Comparison of ENCODE assay signal across 14 mouse cellular contexts in genomic region chr6:91700823-91701621, GRCm38 (mm10). TPM values are rescaled to one million over a fixed set of nuclear protein-coding genes. Genes with fewer than 3 reads are reported as not detected.
DNase-seq lines count a peak whose midpoint lies in the region; ATAC-seq and TF ChIP-seq lines count a peak whose summit lies in the region.
"Had no signal": no experiment of that assay in that cellular context is flagged by ENCODE, and none has a peak within 500 bp of the region (broad histone marks: within the 10 kb centered on the region; RNA-seq: fewer than 3 reads in every experiment).

No protein-coding gene starts in this region.

- peaks cover 9% of the 10 kb centered on the region for H3K36me3 ChIP-seq in lung, embryonic 15.5 days
- peaks cover 26% of the 10 kb centered on the region; the same call in 1 of the 2 replicates for H3K36me3 ChIP-seq in intestine, postnatal 0 days (ENCODE audit: control insufficient read depth, insufficient read depth)
- H3K36me3 ChIP-seq in liver, embryonic 11.5 days (ENCODE audit: control insufficient read depth, insufficient read depth, low read length), result peaks cover 16% of the 10 kb centered on the region

- H3K4me1 ChIP-seq in lung, embryonic 15.5 days, result peaks cover 28% of the 10 kb centered on the region
- peaks cover 21% of the 10 kb centered on the region; the same call in 1 of the 2 replicates for H3K4me1 ChIP-seq in intestine, postnatal 0 days (replicated peaks; ENCODE audit: control insufficient read depth, insufficient read depth, low read length)
- peaks cover 24% of the 10 kb centered on the region for H3K4me1 ChIP-seq in liver, embryonic 11.5 days (replicated peaks; ENCODE audit: control insufficient read depth, insufficient read depth, low read length)

- no peak for ATAC-seq in lung, embryonic 15.5 days (ENCODE audit: borderline replicate concordance, extremely low read depth, low FRiP score, low TSS enrichment)
- ATAC-seq in intestine, postnatal 0 days, result peak; percentile 72
- ATAC-seq in liver, embryonic 11.5 days (replicated peaks; ENCODE audit: low FRiP score), result 0 out of 2 replicates have a peak, but pooled peaks have one; percentile 24
- ATAC-seq in monocyte, adult 5-6 weeks (replicated peaks; ENCODE audit: insufficient number of reproducible peaks, low FRiP score, low TSS enrichment, poor library complexity, severe bottlenecking), result no peak

- H3K27ac ChIP-seq in lung, embryonic 15.5 days, result 0 out of 2 replicates have a peak overlapping the region, but pooled peaks have one; percentile 37
- peak overlapping the region; percentile 63 for H3K27ac ChIP-seq in intestine, postnatal 0 days (ENCODE audit: low read depth, low read length)
- H3K27ac ChIP-seq in liver, embryonic 11.5 days (ENCODE audit: low read depth, low read length), result no peak overlapping the region
- H3K27ac ChIP-seq: embryonic facial prominence, embryonic 15.5 days; heart, adult 2 months; neural tube, embryonic 13.5 days had no signal

- H3K4me3 ChIP-seq in lung, embryonic 15.5 days, result no peak overlapping the region
- H3K4me3 ChIP-seq in intestine, postnatal 0 days (ENCODE audit: low read depth, low read length), result no peak overlapping the region
- H3K4me3 ChIP-seq in liver, embryonic 11.5 days (ENCODE audit: low read depth, low read length), result no peak overlapping the region
- H3K4me3 ChIP-seq: embryonic facial prominence, embryonic 15.5 days; heart, adult 2 months; neural tube, embryonic 13.5 days had no signal

- no peaks in the 10 kb centered on the region for H3K9me3 ChIP-seq in lung, embryonic 15.5 days
- H3K9me3 ChIP-seq in intestine, postnatal 0 days (ENCODE audit: control insufficient read depth), result no peaks in the 10 kb centered on the region
- H3K9me3 ChIP-seq in liver, embryonic 11.5 days (ENCODE audit: control insufficient read depth, low read length), result no peaks in the 10 kb centered on the region
- H3K9me3 ChIP-seq: embryonic facial prominence, embryonic 15.5 days; neural tube, embryonic 13.5 days had no signal

- no peak overlapping the region for H3K4me2 ChIP-seq in lung, embryonic 15.5 days
- peak overlapping the region; percentile 14 for H3K4me2 ChIP-seq in intestine, postnatal 0 days (replicated peaks; ENCODE audit: low read depth)
- no peak overlapping the region for H3K4me2 ChIP-seq in liver, embryonic 11.5 days
- H3K4me2 ChIP-seq: embryonic facial prominence, embryonic 15.5 days; neural tube, embryonic 13.5 days had no signal

- WGBS in lung, embryonic 15.5 days, result 77% methylated on average over 11 of the region's 11 CpGs
- 52% methylated on average over 11 of the region's 11 CpGs for WGBS in intestine, postnatal 0 days
- WGBS in liver, embryonic 11.5 days, result 80% methylated on average over 11 of the region's 11 CpGs

- no peaks in the 10 kb centered on the region for H3K27me3 ChIP-seq in lung, embryonic 15.5 days
- no peaks in the 10 kb centered on the region for H3K27me3 ChIP-seq in intestine, postnatal 0 days (replicated peaks; ENCODE audit: control insufficient read depth, insufficient read depth, low read length)
- no peaks in the 10 kb centered on the region for H3K27me3 ChIP-seq in liver, embryonic 11.5 days (replicated peaks; ENCODE audit: control insufficient read depth, insufficient read depth, low read length)
- H3K27me3 ChIP-seq: embryonic facial prominence, embryonic 15.5 days; neural tube, embryonic 13.5 days had no signal

- TF ChIP-seq CTCF in intestine, postnatal 0 days (IDR thresholded peaks at IDR 0.05; ENCODE audit: low read depth), result no peak

- DNase-seq in lung, postnatal 36 days, result no peak
- DNase-seq in liver, embryonic 11.5 days (ENCODE audit: low spot score), result no peak
- DNase-seq in cerebellum, adult 9-11 months, result no peak
- DNase-seq in right cerebral cortex, adult 2 months (ENCODE audit: low spot score in 2 of 2), result no peak
- DNase-seq: cerebellum, postnatal 25 days; heart, adult 2 months; lung, postnatal 14 days; midbrain, embryonic 14.5 days; thymus, postnatal 36 days had no signal

- H3K9ac ChIP-seq in lung, embryonic 15.5 days, result no peak overlapping the region
- H3K9ac ChIP-seq in intestine, postnatal 0 days (ENCODE audit: low read depth, low read length), result no peak overlapping the region
- H3K9ac ChIP-seq in liver, embryonic 11.5 days (ENCODE audit: low read depth, low read length), result no peak overlapping the region
- H3K9ac ChIP-seq: embryonic facial prominence, embryonic 15.5 days; neural tube, embryonic 13.5 days had no signal

RNA-seq across cellular contexts. Expression of gene Slc6a6, which starts 17.2 kb away (rescaled TPM):
- polyA plus RNA-seq in lung, embryonic 15.5 days (2015; fragmentation: Nextera tagmentation; extraction: Ambion mirVana), result 47.1 and 48.4 TPM in 2 replicates
- polyA plus RNA-seq in intestine, postnatal 0 days (2015; fragmentation: Nextera tagmentation; extraction: Ambion mirVana), result 109 and 127 TPM in 2 replicates
- polyA plus RNA-seq in liver, embryonic 11.5 days (2014; fragmentation: Nextera tagmentation; extraction: Ambion mirVana), result 30.3 and 33.2 TPM in 2 replicates
- 63.2 to 87.6 TPM (median 76.2 TPM) in 3 replicates for total RNA-seq in monocyte, adult 5-6 weeks (2017)

Comparison
In these comparisons a context has a peak if more than half of its experiments do, and no peak if none do; other contexts are left out.
1. ATAC-seq: peak in intestine, postnatal 0 days (single experiment) and liver, embryonic 11.5 days (single experiment); none in lung, embryonic 15.5 days (single experiment) and monocyte, adult 5-6 weeks (single experiment).